Mouse (Mus musculus) forebrain, embryonic 10.5 days (tissue): ENCODE results near the gene Papln. TPM values are rescaled to one million over a fixed set of nuclear protein-coding genes. Genes with fewer than 3 reads are reported as not detected.

ENCODE experiments used
- DNase-seq: peaks from one replicate; pipeline ENCODE4 v3.0.0-alpha.2; 2017; ENCODE audit warnings: low spot score; ENCODE audit errors: extremely low spot score
- H3K27ac ChIP-seq: fragments of 300-500 bp; sonication (generic); 2 replicates; pipeline ENCODE4 v1.5.1; 2016; ENCODE audit warnings: mild to moderate bottlenecking
- H3K27me3 ChIP-seq: fragments of 300-500 bp; sonication (generic); 2 replicates; pipeline ENCODE4 v1.6.1; 2016; ENCODE audit warnings: mild to moderate bottlenecking; ENCODE audit not compliant: poor library complexity, severe bottlenecking
- H3K36me3 ChIP-seq: fragments of 300-500 bp; sonication (generic); replicated peaks from 2 replicates; pipeline ENCODE4 v1.6.1; 2016; ENCODE audit warnings: mild to moderate bottlenecking, moderate library complexity
- H3K4me1 ChIP-seq: fragments of 300-500 bp; sonication (generic); 2 replicates; pipeline ENCODE4 v1.6.1; 2016
- H3K4me3 ChIP-seq: fragments of 300-500 bp; sonication (generic); 2 replicates; pipeline ENCODE4 v1.5.1; 2016; ENCODE audit warnings: mild to moderate bottlenecking, moderate library complexity
- H3K9me3 ChIP-seq: fragments of 300-500 bp; sonication (generic); 2 replicates; pipeline ENCODE4 v1.6.1; 2016; ENCODE audit warnings: mild to moderate bottlenecking, moderate library complexity
- WGBS: fragments of 180-500 bp; shearing (Covaris S2); methylation state at CpG from one replicate; pipeline ENCODE4 v1.1.7; 2016; 5-methylcytosine and 5-hydroxymethylcytosine counted together
- polyA plus RNA-seq: library from polyadenylated mRNA; unstranded; fragments of >200 nt; fragmentation: Nextera tagmentation; extraction: Ambion mirVana; gene quantifications from 2 replicates; pipeline ENCODE4 v1.2.1, GENCODE M21; 2016

Papln gene
- polyA plus RNA-seq, 1 experiment from 2014 or later: 0.07 TPM

DNA sequence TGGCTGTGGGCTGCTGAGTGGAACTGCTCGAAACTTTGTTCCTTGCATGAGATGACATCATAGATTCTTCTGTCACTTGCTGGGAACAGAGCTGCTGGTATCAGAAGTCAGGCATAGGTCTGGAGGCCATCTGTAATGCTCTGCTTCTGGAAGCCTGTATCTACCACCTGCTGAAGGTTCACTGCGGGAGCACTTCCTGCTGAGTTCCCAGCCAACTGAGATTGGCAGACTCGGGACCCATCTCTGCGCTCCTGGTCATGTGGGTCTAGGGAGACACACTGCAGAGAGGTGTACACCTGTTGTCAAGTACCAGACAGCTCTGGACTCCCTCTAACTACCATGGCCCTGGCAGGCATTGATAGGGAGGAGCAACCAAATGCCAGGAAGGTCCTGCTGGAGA lies 20.6 kb upstream of the Papln start:
- 0 out of 2 replicates have a peak, but pooled peaks cover 5% of the 10 kb centered on the region for H3K27me3 ChIP-seq
- H3K27ac ChIP-seq: no peak overlapping the region
- DNase-seq: no peak
- 86% methylated on average over 4 of the region's 4 CpGs for WGBS
- H3K4me3 ChIP-seq: no peak overlapping the region
- no peaks in the 10 kb centered on the region for H3K9me3 ChIP-seq
- H3K36me3 ChIP-seq: no peaks in the 10 kb centered on the region
- peaks cover 13% of the 10 kb centered on the region for H3K4me1 ChIP-seq

DNA sequence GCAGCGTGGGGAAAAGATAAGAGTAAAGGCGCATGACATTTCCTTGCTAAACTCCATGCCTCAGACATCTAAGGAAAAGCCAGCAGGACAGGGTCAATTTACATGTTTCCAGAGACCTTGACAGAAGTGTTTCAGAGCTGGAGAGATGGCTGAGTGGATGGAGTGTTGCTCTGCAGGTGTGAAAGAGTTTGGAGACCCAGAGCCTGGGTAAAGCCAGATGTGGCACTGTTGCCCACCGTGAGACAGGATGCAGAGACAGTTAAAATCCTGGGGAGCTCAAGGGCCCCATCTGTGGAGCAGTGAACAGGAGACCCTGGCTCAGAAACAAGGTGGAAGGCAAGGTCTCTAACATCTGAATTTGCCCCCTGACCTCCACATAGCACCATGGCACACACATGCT lies 19.7 kb upstream of the Papln start:
- H3K4me1 ChIP-seq: peaks cover 13% of the 10 kb centered on the region
- H3K27me3 ChIP-seq: 0 out of 2 replicates have a peak, but pooled peaks cover 5% of the 10 kb centered on the region
- H3K27ac ChIP-seq: no peak overlapping the region
- no peak overlapping the region for H3K4me3 ChIP-seq
- H3K9me3 ChIP-seq: no peaks in the 10 kb centered on the region
- no peaks in the 10 kb centered on the region for H3K36me3 ChIP-seq
- 90% methylated on average over 3 of the region's 3 CpGs for WGBS
- DNase-seq: no peak

DNA sequence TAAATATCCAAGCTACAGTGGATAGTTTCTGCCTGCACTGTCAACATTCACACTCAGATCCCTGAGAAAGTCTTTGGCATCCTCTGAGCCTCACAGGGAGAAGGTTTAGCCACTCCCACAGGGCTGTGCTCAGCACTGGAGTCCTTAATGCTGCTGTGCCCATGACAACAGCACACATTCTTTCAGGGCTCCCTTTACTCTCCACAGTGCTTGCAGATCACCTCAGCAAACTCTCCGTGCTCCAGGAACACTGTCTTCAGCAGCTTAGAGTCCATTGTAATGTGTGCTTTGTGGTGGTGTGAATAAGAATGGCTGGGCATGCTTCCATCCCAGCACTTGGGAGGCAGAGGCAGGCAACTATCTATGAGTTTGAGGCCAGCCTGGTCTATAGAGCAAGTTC lies 14.2 kb upstream of the Papln start:
- no peaks in the 10 kb centered on the region for H3K9me3 ChIP-seq
- no peak overlapping the region for H3K27ac ChIP-seq
- no peaks in the 10 kb centered on the region for H3K27me3 ChIP-seq
- no peaks in the 10 kb centered on the region for H3K36me3 ChIP-seq
- H3K4me1 ChIP-seq: peaks cover 7% of the 10 kb centered on the region
- no peak overlapping the region for H3K4me3 ChIP-seq
- DNase-seq: no peak
- 53% methylated on average over 1 of the region's 1 CpGs for WGBS

- Histone ChIP-seq H3K27ac (0 out of 2 replicates have a peak overlapping the region, but pooled peaks have one; percentile 15), H3K4me1 (no peaks in the 10 kb centered on the region), H3K36me3 (no peaks in the 10 kb centered on the region), H3K4me3 (no peak overlapping the region), H3K9me3 (no peaks in the 10 kb centered on the region), H3K27me3 (no peaks in the 10 kb centered on the region)
- 68% methylated on average over 2 of the region's 2 CpGs for WGBS
- no peak for DNase-seq
Observed at GRCm38 (mm10) chr12:83752495-83752894, 10.9 kb upstream of the Papln start.

- Histone ChIP-seq H3K27me3 (peaks cover 19% of the 10 kb centered on the region), H3K9me3 (no peaks in the 10 kb centered on the region), H3K4me1 (peaks cover 27% of the 10 kb centered on the region), H3K36me3 (no peaks in the 10 kb centered on the region), H3K4me3 (no peak overlapping the region), H3K27ac (no peak overlapping the region)
- WGBS: 84% methylated on average over 10 of the region's 10 CpGs
- no peak for DNase-seq
Observed at GRCm38 (mm10) chr12:83758735-83759134, 4.7 kb upstream of the Papln start.

- peaks cover 41% of the 10 kb centered on the region for H3K4me1 ChIP-seq
- H3K4me3 ChIP-seq: no peak overlapping the region
- 94% methylated on average over 2 of the region's 2 CpGs for whole genome bisulfite sequencing
- no peaks in the 10 kb centered on the region for H3K36me3 ChIP-seq
- no peak overlapping the region for H3K27ac ChIP-seq
- peaks cover 34% of the 10 kb centered on the region for H3K27me3 ChIP-seq
- H3K9me3 ChIP-seq: no peaks in the 10 kb centered on the region
- no peak for DNase-seq
Observed at GRCm38 (mm10) chr12:83760201-83760600, 3.2 kb upstream of the Papln start.

GRCm38 (mm10) chr12:83762706-83763105 lies 728 bp upstream of the Papln start:
- 40% methylated on average over 4 of the region's 4 CpGs for WGBS
- Histone ChIP-seq H3K36me3 (no peaks in the 10 kb centered on the region), H3K27me3 (peaks cover 44% of the 10 kb centered on the region), H3K4me3 (no peak overlapping the region), H3K9me3 (no peaks in the 10 kb centered on the region), H3K4me1 (peaks cover 51% of the 10 kb centered on the region), H3K27ac (0 out of 2 replicates have a peak overlapping the region, but pooled peaks have one; percentile 25)
- DNase-seq: no peak

DNA sequence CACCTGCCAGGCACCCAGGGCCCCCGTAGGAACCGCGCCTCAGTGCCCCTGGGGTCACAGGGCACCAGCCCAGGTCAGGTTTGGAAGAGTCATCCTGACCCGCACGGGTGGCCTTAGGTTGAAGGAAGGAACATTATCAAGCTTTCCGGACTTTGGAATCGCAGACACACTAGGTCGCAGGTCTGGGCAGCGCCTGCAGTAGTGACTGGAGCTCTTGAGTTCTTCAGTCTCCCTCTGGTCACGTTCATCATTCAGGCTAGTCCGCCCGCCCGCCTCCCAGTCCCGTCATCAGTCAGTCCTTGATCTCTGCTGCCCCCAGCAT lies 571 bp downstream of the Papln start:
- peak overlapping the region; percentile 46 for H3K4me3 ChIP-seq
- H3K36me3 ChIP-seq: no peaks in the 10 kb centered on the region
- no peaks in the 10 kb centered on the region for H3K9me3 ChIP-seq
- peaks cover 51% of the 10 kb centered on the region for H3K27me3 ChIP-seq
- 12% methylated on average over 14 of the region's 14 CpGs for WGBS
- peaks cover 51% of the 10 kb centered on the region for H3K4me1 ChIP-seq
- DNase-seq: no peak
- H3K27ac ChIP-seq: peak overlapping the region; percentile 63

DNA sequence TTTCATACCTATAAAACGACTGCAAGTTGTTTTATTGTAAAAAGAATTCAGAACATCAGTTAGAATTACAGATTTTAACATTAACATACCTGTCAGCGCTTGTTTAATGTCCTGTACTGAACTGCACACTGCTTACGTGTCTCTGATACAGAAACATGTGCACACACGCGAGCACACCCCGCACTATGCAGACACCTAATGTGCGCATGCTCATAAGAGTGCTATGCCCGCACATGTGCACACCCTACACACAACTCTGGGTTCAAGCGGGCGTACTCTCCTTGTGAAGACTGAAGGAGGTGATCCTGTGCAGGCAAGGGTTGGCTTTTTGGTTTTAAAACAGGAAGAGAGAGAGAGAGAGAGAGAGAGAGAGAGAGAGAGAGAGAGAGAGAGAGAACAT lies 1.1 kb downstream of the Papln start:
- no peak for DNase-seq
- no peaks in the 10 kb centered on the region for H3K9me3 ChIP-seq
- no peaks in the 10 kb centered on the region for H3K36me3 ChIP-seq
- peaks cover 51% of the 10 kb centered on the region for H3K4me1 ChIP-seq
- WGBS: 83% methylated on average over 10 of the region's 10 CpGs
- H3K27ac ChIP-seq: no peak overlapping the region
- peaks cover 56% of the 10 kb centered on the region for H3K27me3 ChIP-seq
- H3K4me3 ChIP-seq: no peak overlapping the region

DNA sequence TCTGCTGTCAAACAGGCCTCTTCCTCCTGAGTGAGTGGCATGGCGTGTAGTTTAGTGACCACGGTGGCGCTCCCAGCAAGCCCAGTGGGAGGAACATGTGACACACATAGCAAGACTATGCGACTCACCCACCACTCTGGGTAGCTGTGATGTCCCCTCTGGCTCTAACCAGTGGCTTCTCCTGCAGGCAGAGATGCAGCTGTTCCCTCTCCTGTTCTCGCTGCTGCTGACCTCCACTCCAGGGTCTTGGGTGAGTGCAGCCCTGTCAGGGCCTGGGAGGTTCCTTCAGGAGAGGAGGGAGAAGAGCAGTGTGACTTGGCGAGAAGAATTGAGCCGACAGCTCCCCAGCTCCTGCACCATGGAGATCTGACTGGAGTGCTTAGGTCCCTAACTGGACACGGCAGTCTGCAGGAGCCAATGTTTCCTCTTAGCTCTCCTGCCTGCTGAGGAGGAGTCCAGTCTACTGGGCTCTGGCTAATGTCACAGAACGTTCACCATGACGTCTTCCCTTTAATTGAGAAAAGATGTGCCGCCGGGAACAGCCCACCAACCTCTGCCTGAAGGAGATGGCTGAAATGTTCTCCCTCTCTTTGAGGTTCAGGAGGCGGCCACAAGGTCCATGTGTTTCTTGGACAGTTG lies 2.6 kb downstream of the Papln start:
- Histone ChIP-seq H3K4me3 (no peak overlapping the region), H3K27me3 (peaks cover 63% of the 10 kb centered on the region), H3K4me1 (peaks cover 64% of the 10 kb centered on the region), H3K36me3 (no peaks in the 10 kb centered on the region), H3K9me3 (no peaks in the 10 kb centered on the region), H3K27ac (0 out of 2 replicates have a peak overlapping the region, but pooled peaks have one; percentile 35)
- no peak for DNase-seq
- WGBS: 73% methylated on average over 13 of the region's 13 CpGs

GRCm38 (mm10) chr12:83767833-83768232 lies 4.4 kb downstream of the Papln start:
- no peaks in the 10 kb centered on the region for H3K36me3 ChIP-seq
- DNase-seq: no peak
- no peaks in the 10 kb centered on the region for H3K9me3 ChIP-seq
- H3K27ac ChIP-seq: no peak overlapping the region
- peaks cover 64% of the 10 kb centered on the region for H3K27me3 ChIP-seq
- WGBS: 73% methylated on average over 9 of the region's 9 CpGs
- peaks cover 50% of the 10 kb centered on the region for H3K4me1 ChIP-seq
- no peak overlapping the region for H3K4me3 ChIP-seq

DNA sequence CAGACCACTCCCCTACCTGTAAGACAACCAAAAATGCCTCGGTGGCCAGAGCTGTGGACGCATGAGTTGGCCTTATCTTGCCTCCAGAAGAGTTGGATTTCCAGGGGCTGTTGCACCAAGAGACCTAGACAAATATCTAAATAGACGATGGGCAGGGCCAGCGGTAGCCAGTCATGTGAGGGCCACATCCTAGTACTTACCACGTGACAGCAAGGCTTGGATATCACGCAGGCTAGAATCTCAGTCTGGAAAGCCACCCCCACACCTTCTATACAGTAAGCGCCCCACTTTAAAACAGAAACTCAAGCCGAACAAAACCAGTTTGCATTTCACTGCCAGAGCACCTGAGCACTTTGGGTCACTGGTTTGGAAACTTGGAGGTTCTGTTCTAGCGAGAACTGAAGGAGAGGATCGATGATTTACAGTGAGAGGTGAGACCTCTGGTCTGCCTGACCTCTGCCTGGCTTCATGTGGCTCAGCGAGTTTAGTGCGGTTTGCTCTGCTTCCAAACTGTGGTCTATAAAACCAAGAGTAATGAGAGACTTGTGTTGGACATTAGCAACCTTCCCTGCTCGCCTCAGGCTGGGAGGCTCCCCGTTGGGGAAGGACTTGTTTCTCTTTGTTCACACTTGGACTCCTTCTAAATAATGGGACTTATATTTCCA lies 4.9 kb downstream of the Papln start:
- Histone ChIP-seq H3K27ac (no peak overlapping the region), H3K36me3 (no peaks in the 10 kb centered on the region), H3K9me3 (no peaks in the 10 kb centered on the region), H3K4me1 (peaks cover 45% of the 10 kb centered on the region), H3K27me3 (peaks cover 59% of the 10 kb centered on the region), H3K4me3 (no peak overlapping the region)
- WGBS: 90% methylated on average over 14 of the region's 14 CpGs
- DNase-seq: no peak

- 7% methylated on average over 25 of the region's 25 CpGs for WGBS
- H3K27ac ChIP-seq: peak overlapping the region; percentile 62; the same call in 1 of the 2 replicates
- peak; percentile 74 for DNase-seq
- H3K36me3 ChIP-seq: no peaks in the 10 kb centered on the region
- peaks cover 40% of the 10 kb centered on the region for H3K27me3 ChIP-seq
- H3K4me1 ChIP-seq: peaks cover 36% of the 10 kb centered on the region
- peak overlapping the region; percentile 38 for H3K4me3 ChIP-seq
- H3K9me3 ChIP-seq: no peaks in the 10 kb centered on the region
Observed at GRCm38 (mm10) chr12:83770418-83771256, 7.2 kb downstream of the Papln start.
